Mouse (Mus musculus) c-Kit-negative CD71-positive TER-119-positive erythroid progenitor cells, embryonic 14.5 days (primary cell): Measurements from ENCODE around the gene Fam171a2.

Experiments used
- DNase-seq: peaks from one replicate; pipeline ENCODE4 v3.0.0-alpha.2; 2013; ENCODE audit warnings: low read depth, low spot score

Fam171a2 gene

DNA sequence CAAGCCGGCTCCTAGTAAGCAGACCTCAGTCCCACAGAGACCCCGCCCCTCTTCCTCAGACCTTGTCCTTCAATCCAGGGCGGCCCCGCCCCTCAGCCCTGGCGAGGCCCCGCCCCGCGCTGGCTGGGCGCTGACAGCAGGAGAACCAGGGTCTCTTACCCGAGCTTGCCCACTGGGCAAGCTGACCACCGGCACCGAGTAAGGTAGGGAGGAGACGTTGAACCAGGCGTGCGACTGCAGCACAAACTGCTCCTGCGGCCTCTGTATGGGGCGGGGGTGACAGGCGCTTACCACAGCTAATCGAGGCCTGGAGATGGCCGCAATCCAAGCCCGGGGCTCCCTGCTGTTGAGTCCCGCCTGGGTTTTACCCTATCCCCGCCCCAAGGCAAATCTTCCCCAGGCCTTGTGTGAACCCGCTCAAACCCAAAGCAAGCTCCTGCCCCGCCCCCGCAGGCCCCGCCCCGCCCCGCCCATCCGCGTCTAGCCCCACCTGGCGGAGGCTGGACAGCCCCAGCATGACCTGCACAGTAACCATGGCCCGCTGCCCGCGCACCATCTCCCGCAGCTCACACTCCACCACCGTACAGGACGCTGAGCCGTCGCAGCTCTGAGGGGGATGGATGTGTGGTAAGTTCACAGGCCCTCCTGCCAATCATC, 8.4 kb upstream of the Fam171a2 start:
- no peak for DNase-seq

DNA sequence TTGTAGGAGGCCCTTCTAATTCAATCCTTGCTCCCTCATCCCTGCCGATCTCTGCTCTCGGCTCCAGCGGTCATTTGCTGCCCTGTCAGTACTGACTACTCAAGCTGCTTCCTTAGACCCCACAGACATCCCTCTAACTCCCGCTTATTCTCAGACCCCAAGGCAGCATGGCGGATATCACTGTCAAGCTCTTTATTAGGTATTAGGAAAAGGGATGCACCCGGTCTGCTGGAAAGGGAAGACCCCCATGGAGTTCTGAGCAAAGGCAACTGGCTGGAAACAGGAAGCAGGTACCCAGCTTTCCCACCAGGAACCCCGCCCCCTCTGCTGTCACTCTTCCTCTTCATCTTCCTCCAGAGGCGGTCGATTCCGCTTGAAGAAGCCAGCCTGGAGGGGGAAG, 5.6 kb upstream of the Fam171a2 start:
- no peak for DNase-seq

DNA sequence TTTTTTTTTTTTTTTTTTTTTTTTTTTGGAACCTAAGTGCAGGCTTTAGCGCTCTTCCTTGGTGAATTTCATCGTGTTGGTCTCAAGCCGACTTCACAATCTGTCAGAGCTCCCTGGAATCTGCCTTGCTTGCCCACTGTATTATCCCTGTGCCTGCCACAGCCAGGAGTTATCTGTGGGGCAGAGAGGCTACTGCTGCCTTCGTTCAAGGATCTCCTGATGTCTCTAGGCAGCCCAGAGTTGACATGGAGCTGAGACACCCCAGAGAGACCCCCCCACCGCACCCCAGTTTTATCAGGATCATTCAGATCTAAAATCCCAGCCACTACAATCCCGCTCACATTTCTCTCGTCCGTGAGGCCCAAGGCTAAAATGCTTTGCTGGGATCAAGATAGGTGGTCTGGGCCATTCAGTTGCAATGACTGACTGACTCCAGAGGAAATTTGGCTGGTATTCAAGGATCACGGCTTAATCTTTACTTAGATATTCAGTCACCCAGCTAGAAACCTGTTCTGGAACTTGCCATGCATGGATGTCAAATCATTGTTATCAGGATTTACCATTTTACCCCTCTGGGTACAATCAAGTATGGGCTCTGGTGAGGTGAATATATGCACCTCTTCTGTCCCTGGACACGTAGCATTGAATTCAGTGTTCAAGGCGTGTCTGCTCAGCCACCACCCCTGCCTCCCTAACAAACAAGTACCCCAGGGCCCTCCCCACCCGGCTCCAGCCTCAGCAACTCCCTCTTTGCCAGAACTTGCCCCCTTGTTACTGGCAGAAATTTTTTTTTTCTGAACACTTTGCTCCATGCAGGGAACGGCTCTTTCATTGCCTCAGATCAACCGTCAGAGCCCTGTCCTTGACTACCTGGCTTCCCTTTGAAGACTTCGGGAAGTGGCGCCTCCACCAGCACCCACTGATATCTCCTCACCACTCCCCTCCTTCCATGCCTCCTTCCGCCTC, 1.8 kb upstream of the Fam171a2 start:
- no peak for DNase-seq

DNA sequence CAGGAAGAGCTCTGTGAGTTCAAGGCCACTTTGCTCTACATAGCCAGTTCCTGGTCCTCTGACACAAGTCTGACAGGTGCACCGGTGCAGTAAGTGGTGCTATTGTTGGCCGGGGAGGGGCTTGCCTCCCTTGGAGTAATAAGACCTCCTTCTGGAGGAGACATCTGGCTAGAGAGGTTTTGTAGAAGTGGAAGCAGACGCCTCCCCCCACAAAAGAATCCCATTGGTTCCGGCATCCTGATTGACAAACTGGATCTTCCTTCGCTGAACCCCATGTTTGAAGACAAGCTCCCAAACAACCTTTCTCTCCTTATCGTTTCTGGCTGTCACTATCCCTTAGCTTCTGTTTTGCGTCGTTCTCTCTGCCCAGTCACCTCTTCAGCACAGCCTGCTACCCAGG, 845 bp upstream of the Fam171a2 start:
- DNase-seq: no peak

DNA sequence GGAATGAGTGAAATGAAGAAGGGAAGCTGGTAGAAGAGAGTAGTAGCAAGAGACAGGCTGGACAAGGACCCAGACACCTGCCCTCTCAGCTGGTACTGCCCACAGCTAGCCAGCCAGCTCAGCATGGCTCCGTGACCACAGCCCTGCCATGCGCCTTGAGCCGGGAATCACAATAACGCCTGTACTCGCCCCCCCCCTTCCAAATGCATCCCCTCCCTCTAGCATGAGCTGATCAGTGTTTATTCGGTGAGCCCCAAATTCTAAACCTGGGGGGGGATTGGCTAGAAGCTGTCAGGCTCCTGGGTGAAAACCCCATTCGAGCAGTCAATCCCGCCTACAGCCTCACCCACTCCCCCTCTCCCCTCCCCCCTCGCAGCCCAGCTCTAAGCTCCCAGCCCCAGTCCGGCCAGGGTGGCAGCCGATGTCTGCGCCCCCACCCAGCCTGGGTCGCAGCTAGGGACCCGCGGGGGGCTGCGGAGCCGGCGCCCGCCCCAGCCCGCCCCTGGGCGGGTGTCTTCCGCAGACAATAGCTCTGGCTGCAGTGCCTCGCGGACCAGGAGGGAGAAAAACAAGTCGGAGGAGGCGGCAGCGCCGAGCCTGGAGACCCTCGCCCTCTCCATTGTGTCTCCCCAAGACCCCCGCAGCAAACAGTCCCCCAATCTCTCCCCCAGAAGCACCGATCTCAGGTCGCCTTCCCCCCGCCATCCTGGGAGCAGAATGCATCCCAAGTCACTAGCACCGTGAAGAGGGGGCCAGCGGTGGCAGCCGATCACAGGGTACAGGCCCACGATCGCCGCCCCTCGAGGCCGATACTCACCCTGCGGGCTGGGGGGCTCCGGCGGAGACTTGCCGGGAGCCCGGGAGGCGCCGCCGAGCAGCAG, 661 bp downstream of the Fam171a2 start:
- DNase-seq: no peak

DNA sequence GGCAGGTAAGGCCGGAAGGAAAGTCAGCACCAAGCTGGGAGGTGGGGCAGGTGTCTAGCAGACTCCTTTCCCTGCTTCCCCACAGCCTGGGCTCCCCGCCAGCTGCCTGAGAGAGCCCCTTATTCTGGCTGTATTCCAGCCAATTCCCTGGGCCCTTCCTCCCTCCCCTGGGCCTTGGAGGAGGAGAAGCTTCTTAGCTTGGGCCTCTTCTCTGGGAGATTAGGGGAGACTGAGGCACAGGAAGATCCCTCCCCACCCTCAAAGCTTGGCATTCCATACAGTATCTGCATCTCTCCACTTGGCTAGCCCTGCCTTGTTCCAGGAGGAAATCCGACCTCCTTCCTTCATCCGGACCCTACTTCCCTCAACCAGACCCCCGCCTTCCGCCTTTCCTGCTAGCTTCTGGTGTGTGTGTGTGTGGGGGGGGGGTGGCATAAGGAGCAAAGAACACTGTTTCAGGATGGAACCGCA, 1.6 kb downstream of the Fam171a2 start:
- DNase-seq: no peak

DNA sequence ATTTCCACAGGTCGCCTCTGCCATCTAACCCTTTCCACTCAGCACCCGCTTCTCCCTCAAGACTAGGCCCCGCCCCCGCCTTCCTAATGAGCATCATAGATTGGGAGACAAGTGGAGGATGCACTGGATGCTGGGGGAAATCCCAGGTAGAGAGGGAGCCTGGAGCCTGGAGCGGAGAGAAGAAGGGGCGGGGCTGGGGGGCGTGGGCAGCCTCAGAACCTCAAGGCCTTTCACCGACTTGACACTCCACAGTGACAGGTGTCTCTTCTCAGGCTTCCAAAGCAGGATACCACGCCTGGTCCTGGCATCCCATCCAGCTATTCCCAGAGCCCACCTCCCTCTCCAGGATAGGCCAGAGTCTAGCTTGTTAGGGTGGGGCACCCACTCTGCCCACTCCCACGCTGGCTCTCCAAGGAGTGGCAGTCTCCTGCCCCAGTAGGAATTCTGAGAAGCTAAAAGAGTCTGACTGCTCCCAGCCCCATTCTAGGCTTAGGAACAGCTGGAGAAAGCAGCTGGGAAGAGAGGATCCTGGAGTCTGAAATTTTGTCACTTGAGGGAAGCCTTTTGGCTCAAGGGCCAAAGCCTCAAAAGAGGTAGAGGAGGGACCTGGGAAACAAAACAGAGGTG, 2.1 kb downstream of the Fam171a2 start:
- DNase-seq: no peak

DNA sequence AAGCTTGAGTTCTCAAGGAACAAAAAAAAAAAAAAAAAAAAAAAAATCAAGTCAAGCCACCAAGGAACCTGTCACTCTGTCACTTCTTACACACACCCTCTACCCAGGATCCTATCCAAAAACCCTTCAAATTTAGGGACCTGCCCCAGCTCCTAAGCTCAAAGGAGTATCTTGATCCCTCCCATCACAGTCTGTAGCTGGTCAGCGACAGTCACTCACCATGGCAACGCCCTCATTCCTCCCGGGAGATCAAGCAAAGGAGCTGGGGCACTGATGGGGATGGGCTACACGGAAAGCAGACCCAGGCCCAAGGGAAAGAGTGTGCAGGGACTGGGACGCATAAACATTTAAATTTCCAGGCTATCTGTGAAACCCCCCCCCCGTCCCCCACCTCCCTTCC, 2.7 kb downstream of the Fam171a2 start:
- no peak for DNase-seq

DNA sequence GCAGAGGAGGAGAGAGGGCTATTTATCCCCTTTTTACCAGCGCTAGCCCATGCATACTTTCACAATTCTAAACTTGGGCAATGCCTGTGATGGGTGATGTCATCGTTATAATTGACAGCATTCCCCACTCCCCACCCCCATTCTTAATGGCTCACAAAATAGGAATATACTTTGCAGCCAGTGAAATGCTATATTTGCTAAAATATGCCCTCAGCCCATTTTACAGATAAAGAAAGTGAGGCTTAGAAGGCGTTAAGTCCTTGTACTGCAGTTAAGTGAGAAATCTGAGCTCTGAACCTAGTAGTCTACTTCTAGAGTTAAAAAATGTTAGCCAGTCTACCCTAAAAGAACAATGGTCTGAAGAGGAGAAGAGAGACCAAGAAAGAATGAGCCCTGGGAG, 3.2 kb downstream of the Fam171a2 start:
- no peak for DNase-seq

DNA sequence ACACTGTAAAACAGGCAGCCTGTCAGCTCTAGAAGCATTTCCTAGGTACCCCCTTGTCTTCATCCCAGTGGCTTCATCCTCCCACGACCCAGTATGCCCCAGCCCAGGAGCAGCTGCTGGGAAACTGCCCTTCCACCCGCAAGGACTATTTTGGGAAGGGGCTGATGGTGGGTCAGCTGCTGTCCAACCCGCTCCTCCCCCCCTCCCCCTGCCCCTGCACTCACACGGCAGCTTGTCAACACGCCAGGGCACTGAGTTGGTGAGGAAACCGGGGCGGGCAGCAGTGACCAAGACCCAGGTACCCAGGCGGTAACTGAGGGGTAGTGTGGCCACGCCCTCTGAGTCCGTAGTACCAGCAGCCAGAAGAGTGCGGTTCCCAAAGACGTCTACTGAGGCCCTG, 3.7 kb downstream of the Fam171a2 start:
- DNase-seq: no peak

DNA sequence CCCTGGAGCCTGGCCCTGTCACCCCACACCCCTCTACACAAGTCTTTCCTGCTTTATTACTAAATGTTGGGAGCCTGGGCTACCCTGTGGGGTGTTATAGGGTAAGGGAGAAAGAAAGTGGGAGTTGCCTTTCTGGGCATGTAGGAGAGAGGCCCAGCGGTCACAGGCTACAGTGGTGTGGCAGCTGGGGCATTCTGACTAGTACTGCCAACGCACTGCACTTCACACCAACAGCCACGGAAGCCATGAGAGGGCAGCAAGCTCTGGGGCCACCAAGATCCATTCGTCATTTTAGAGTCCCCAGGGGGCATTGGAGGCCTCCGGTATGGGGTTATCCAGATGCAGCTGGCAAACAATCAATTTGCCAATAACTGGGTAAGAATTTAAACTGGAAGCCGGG, 5.4 kb downstream of the Fam171a2 start:
- DNase-seq: no peak

DNA sequence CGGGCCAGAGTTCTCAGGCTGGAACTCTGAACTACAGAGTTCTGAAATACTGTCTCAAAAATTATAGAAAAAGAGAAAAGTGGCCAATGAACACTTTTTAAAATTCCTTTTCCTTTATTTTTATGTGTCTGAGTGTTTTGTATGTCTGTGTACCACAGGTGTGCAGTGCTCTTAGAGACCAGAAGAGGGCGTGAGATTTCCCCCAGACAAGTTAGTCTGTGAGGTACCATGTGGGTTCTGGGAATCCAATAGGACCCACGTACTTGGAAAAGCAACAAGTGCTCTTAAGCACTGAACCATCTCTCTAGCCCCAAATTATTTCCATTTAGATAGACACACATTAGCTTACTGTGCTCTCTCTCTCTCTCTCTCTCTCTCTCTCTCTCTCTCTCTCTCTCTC, 6.0 kb downstream of the Fam171a2 start:
- DNase-seq: no peak

DNA sequence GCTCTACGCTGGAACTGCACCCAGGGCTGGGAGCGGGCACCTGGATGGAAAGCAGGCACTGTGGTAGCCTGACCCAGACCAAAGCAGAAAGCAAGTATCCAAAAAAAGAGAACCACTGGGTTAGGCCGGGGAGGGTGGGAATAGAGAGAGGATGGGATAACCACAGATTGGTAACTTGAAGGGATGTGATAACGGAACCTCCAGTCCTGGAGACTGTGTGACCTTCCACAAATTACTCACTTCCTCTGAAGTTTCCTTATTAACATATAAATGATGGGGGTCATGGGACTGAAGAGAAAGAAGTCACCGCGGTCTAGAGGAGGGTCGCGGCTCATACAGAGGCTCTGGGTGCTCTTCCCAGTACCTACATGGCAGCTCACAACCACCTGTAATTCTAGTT, 7.2 kb downstream of the Fam171a2 start:
- DNase-seq: no peak

DNA sequence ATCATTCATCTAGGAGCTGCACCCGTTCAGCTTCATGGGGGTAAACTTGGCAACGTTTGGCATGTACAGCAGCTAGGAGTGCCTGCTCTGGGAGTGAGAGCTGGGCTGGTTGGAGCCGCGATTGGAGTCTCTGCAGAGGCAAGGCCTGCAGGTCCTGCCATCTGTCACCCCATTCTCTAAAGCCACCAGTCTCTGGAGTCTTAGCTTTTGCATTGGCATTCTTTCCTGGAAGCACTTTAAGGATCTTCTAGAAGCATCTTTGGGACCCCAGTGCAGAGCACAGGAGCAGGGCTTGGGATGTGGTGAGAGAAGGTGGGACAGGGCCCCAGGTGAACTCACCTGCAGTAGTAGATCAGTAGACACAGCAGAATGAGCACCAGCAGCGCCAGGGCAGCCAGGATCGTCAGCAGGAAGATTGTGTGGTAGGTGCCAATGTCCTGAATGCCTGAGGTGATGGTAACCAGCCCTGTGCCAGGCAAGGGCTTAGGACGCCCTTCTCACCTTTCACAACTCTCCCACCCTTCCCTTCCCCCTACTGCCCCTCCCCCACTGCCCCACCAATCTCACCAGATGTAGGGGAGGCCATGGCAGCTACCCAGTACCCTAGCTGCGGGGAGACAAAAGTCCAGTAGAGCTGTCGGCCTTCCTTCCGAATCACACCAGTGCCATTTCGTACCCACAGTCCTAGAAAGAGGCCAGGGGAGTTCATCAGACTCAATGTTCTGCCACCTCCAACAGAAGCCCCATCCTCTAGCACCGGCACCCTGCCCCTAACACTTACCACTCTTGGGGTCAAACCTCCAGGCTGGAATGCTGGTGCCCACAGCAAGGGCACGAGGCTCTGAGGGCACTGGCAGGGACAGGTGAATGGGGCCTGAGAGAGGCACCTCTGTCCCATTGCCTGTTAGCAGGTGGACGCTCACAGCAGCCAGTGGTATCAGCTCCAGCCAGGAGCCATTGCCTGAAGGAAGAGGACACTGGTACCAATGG, 8.1 kb downstream of the Fam171a2 start:
- DNase-seq: no peak

DNA sequence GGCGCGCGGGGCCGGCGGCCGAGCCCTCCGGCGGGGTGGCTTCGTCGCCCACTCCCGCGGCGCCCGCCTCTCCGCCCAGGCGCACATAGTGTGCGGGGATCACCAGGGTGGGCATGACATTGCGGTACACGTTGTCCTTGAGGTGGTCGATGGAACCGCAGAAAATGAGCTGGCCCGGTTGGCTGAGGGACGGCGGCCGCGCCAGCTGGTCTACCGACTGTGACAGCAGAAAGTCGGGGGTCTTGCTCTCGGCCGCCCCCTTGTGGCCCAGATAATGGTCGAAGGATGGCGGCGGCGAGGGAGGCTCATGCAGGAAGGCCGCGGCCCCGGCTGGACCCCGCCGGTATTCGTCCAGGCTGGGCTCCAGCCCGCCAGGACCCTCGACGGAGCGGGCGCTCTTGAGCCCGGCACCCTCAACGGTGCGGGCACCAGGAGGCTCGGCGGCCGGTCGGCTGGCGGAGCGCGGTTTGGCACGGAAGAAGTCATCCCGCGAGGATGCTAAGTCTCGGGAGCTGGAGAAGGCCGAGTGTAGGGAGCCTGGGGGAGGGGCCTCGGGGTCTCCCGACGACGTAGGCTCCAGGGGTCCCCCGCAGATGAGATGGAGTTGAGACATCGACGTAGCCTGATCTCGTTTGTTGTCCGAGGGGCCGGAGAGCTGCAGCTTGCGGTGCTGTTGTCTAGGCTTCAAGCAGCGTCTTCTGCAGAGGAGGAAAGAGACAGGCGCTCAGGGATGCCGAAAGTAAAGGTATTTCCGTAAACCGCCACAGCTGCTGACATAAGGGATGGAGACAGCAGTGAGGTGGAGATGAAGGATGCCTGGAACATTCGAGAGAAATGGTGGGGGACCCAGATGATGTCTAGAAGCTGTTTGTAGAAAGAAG, 9.0 kb downstream of the Fam171a2 start:
- DNase-seq: no peak

DNA sequence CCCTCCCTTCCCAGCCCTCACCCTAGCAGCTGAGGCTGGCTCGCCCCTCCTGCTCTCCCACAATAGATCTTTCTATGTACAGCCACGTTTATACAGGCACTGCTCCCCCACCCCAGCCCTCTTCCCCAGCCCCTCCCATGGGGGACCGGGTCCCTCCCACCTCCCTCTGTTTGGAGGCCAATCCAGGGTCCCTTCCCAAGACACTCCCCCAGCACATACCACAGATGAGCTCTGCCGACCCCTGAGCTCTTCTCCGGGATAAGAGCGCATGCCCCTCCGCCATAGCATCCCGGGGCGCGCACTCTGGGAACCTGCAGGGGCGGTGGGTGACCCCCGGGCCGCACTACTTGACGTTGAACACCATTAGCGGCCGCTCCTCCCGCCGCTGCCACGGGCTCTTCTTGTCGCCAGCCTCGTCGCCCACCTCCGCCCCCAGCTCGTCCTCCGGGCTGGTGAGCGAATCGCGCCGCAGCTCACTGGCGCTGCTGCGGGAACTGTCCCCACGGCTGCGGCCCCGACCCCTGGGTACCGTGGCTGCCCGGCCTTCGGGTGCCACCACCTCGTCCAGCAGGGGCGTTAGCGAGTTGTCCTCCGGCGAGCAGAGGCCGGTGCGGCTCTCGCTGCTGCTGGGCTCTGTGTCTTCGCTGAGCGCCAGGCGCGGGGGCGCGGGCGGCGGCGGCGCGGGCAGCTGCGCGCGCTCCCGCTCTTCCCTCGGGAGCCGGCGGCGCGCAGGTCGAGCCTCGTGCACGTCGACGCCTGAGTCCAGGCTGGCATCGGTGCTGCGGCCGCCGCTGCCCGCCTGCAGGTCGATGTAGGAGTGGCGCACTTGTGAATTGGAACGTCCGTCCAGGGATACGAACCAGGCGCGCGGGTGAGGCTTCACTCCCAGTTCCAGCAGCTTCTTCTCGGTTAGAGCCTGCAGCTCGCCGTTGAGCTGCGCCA, 10.1 kb downstream of the Fam171a2 start:
- DNase-seq: no peak

DNA sequence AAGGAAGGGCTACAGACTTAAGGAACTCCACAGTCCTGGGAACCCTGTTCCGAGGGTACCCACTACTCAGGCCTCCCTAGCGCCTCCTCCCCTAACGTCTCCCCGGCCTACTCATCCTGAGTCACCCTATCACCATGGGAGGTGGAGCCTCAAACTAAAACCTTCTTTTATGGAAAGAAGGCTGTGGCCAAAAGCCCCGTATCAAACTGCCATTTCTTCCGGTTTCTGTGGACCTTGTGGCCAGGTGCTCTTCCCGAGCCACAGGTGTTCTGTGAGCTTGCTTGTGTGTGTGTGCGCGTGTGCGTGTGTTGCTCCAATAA, 11.1 kb downstream of the Fam171a2 start:
- DNase-seq: no peak

DNA sequence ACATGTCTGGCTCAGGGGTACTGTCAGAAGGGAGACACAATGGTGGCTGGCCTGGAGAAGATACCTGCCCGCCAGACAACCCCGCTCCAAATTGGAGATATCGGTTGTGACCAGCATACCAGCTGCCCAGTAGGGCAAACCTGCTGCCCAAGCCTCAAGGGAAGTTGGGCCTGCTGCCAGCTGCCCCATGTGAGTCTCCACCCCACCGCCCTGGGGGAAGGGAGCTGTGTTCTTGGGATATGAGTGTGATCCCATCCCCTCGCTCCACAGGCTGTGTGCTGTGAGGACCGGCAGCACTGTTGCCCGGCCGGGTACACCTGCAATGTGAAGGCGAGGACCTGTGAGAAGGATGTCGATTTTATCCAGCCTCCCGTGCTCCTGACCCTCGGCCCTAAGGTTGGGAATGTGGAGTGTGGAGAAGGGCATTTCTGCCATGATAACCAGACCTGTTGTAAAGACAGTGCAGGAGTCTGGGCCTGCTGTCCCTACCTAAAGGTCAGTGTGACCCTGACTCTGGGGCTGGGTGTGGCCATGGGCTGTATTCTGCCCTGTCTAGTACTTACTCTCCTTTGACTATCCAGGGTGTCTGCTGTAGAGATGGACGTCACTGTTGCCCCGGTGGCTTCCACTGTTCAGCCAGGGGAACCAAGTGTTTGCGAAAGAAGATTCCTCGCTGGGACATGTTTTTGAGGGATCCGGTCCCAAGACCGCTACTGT, 11.6 kb downstream of the Fam171a2 start:
- no peak for DNase-seq
